8 mouse cellular contexts compared by ENCODE assay signal in the genomic region with DNA sequence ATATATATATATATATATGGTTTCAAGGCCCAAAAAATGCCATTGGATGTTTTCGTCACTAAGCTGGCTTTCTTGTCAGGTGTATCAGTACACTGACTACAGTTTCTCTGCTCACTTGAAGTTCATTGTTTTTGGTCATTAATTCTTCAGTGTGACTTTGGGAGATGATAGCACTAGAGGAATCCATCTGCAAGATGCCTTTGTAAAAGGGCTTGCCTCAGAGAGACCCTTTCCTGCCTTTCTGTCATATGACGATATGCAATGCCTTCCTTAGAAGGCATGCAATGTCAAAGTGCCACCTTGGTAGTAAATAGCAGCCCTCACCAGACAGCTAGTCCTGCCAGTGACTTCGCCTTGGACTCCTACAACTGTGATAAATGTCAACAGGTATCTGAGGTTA. TPM values are rescaled to one million over a fixed set of nuclear protein-coding genes. Genes with fewer than 3 reads are reported as not detected.
DNase-seq lines count a peak whose midpoint lies in the region; ATAC-seq and TF ChIP-seq lines count a peak whose summit lies in the region.

No protein-coding gene starts in this region.

- no peak overlapping the region for H3K9ac ChIP-seq in lung, embryonic 14.5 days
- no peak overlapping the region for H3K9ac ChIP-seq in neural tube, embryonic 14.5 days (replicated peaks; ENCODE audit: low read depth, low read length)

- H3K27ac ChIP-seq in lung, embryonic 14.5 days (ENCODE audit: low read depth) = peak overlapping the region; percentile 22; the same call in 1 of the 2 replicates
- H3K27ac ChIP-seq in limb, embryonic 10.5 days = peak overlapping the region; percentile 94
- H3K27ac ChIP-seq in neural tube, embryonic 14.5 days (ENCODE audit: low read depth, low read length) = no peak overlapping the region

- peaks cover 13% of the 10 kb centered on the region for H3K36me3 ChIP-seq in lung, embryonic 14.5 days (ENCODE audit: insufficient read depth)
- H3K36me3 ChIP-seq in erythroblast, embryonic 14.5 days (ENCODE audit: control insufficient read depth) = peaks cover 21% of the 10 kb centered on the region
- H3K36me3 ChIP-seq in limb, embryonic 10.5 days = peaks cover 18% of the 10 kb centered on the region
- H3K36me3 ChIP-seq in neural tube, embryonic 14.5 days (ENCODE audit: control insufficient read depth, insufficient read depth, low read length) = 0 out of 2 replicates have a peak, but pooled peaks cover 5% of the 10 kb centered on the region

- TF ChIP-seq POLR2A in lung, adult 2 months (IDR thresholded peaks at IDR 0.05; ENCODE audit: borderline replicate concordance, extremely low read depth, low read depth, low read length) = no peak

- peak overlapping the region; percentile 57 for H3K4me2 ChIP-seq in lung, embryonic 14.5 days
- H3K4me2 ChIP-seq in neural tube, embryonic 14.5 days (ENCODE audit: low read depth, low read length) = peak overlapping the region; percentile 82

- peak overlapping the region; percentile 97 for H3K4me3 ChIP-seq in lung, embryonic 14.5 days (ENCODE audit: low read depth, low read length)
- no peak overlapping the region for H3K4me3 ChIP-seq in lung, adult 2 months (replicated peaks; ENCODE audit: extremely low read depth, low read depth, low read length)
- peak overlapping the region; percentile 84 for H3K4me3 ChIP-seq in erythroblast, embryonic 14.5 days (replicated peaks)
- H3K4me3 ChIP-seq in limb, embryonic 10.5 days = peak overlapping the region; percentile 99
- H3K4me3 ChIP-seq in neural tube, embryonic 14.5 days (ENCODE audit: low read depth, low read length) = peak overlapping the region; percentile 60; the same call in 1 of the 2 replicates

- H3K9me3 ChIP-seq in lung, embryonic 14.5 days (ENCODE audit: low read depth, low read length) = no peaks in the 10 kb centered on the region
- no peaks in the 10 kb centered on the region for H3K9me3 ChIP-seq in erythroblast, embryonic 14.5 days (ENCODE audit: control insufficient read depth, low read length)
- H3K9me3 ChIP-seq in limb, embryonic 10.5 days (replicated peaks) = no peaks in the 10 kb centered on the region
- no peaks in the 10 kb centered on the region for H3K9me3 ChIP-seq in neural tube, embryonic 14.5 days (ENCODE audit: control insufficient read depth, low read length)

- H3K27me3 ChIP-seq in lung, embryonic 14.5 days (ENCODE audit: insufficient read depth, low read length) = no peaks in the 10 kb centered on the region
- no peaks in the 10 kb centered on the region for H3K27me3 ChIP-seq in erythroblast, embryonic 14.5 days (ENCODE audit: control insufficient read depth)
- peaks cover 18% of the 10 kb centered on the region for H3K27me3 ChIP-seq in limb, embryonic 10.5 days (ENCODE audit: low read depth, poor library complexity, severe bottlenecking)
- no peaks in the 10 kb centered on the region for H3K27me3 ChIP-seq in neural tube, embryonic 14.5 days (ENCODE audit: control insufficient read depth, insufficient read depth, low read length)

- no peak for ATAC-seq in lung, embryonic 14.5 days (ENCODE audit: insufficient read depth)
- no peak for ATAC-seq in neural tube, embryonic 14.5 days (ENCODE audit: low read depth)

- peak; percentile 15 for DNase-seq in lung, embryonic 14.5 days
- DNase-seq in lung, adult 2 months = no peak
- DNase-seq in limb, embryonic 10.5 days (ENCODE audit: low spot score) = no peak
- DNase-seq in layer of hippocampus, postnatal 36 days = no peak
- no peak for DNase-seq in right cerebral cortex, postnatal 25 days
- no peak for DNase-seq in urinary bladder, adult 2 months (ENCODE audit: low spot score)

- WGBS in lung, embryonic 14.5 days = 63% methylated on average over 3 of the region's 3 CpGs
- WGBS in lung, adult 2 months = 67% methylated on average over 3 of the region's 3 CpGs
- WGBS in limb, embryonic 10.5 days = 70% methylated on average over 3 of the region's 3 CpGs
- WGBS in neural tube, embryonic 14.5 days = 68% methylated on average over 3 of the region's 3 CpGs

- no peak for TF ChIP-seq CTCF in lung, embryonic 14.5 days (IDR thresholded peaks at IDR 0.05; ENCODE audit: low read depth)
- TF ChIP-seq CTCF in lung, adult 2 months (IDR thresholded peaks at IDR 0.05; ENCODE audit: insufficient read depth, low read length) = no peak

- peaks cover 8% of the 10 kb centered on the region for H3K4me1 ChIP-seq in lung, embryonic 14.5 days (ENCODE audit: insufficient read depth)
- peaks cover 7% of the 10 kb centered on the region for H3K4me1 ChIP-seq in lung, adult 2 months (ENCODE audit: control insufficient read depth, insufficient read depth, low read length)
- peaks cover 60% of the 10 kb centered on the region for H3K4me1 ChIP-seq in erythroblast, embryonic 14.5 days (ENCODE audit: control insufficient read depth)
- peaks cover 18% of the 10 kb centered on the region for H3K4me1 ChIP-seq in limb, embryonic 10.5 days
- H3K4me1 ChIP-seq in neural tube, embryonic 14.5 days (ENCODE audit: control insufficient read depth, insufficient read depth, low read length) = peaks cover 12% of the 10 kb centered on the region

RNA-seq across cellular contexts. Expression of a gene that starts 0.6 kb away (rescaled TPM):
- 437 and 440 TPM in 2 replicates for polyA plus RNA-seq in lung, embryonic 14.5 days (2014; fragmentation: Nextera tagmentation; extraction: Ambion mirVana)
- 127 and 179 TPM in 2 replicates for polyA plus RNA-seq in lung, adult 2 months (2012; rRNA removed)
- 1.2 and 1.4 TPM in 2 replicates for polyA plus RNA-seq in erythroblast, embryonic 14.5 days (2012)
- polyA plus RNA-seq in limb, embryonic 10.5 days (2016; fragmentation: Nextera tagmentation; extraction: Ambion mirVana) = 324 and 340 TPM in 2 replicates
- polyA plus RNA-seq in neural tube, embryonic 14.5 days (2014; fragmentation: Nextera tagmentation; extraction: Ambion mirVana) = 288 and 309 TPM in 2 replicates
- 100 to 1,000 TPM; 185 to 192 TPM for total RNA-seq in layer of hippocampus, postnatal 36 days (2021)
- polyA plus RNA-seq in urinary bladder, adult 2 months (2012; rRNA removed) = 164 and 173 TPM in 2 replicates

RNA-seq across cellular contexts. Expression of a gene that starts 38.6 kb away (rescaled TPM):
- polyA plus RNA-seq in lung, embryonic 14.5 days (2014; fragmentation: Nextera tagmentation; extraction: Ambion mirVana) = 216 and 218 TPM in 2 replicates
- 160 and 241 TPM in 2 replicates for polyA plus RNA-seq in lung, adult 2 months (2012; rRNA removed)
- 2.7 and 3.9 TPM in 2 replicates for polyA plus RNA-seq in erythroblast, embryonic 14.5 days (2012)
- 206 and 208 TPM in 2 replicates for polyA plus RNA-seq in limb, embryonic 10.5 days (2016; fragmentation: Nextera tagmentation; extraction: Ambion mirVana)
- polyA plus RNA-seq in neural tube, embryonic 14.5 days (2014; fragmentation: Nextera tagmentation; extraction: Ambion mirVana) = 388 and 401 TPM in 2 replicates
- 100 to 1,000 TPM; 312 to 316 TPM for total RNA-seq in layer of hippocampus, postnatal 36 days (2021)
- polyA plus RNA-seq in urinary bladder, adult 2 months (2012; rRNA removed) = 400 and 428 TPM in 2 replicates

Comparison
In these comparisons a context has a peak if more than half of its experiments do, and no peak if none do; other contexts are left out.
1. RNA of a gene that starts 0.6 kb away (polyA plus RNA-seq): 437 to 440 TPM in lung, embryonic 14.5 days, 324 to 340 TPM in limb, embryonic 10.5 days, 288 to 309 TPM in neural tube, embryonic 14.5 days, 127 to 179 TPM in lung, adult 2 months and 164 to 173 TPM in urinary bladder, adult 2 months; 1.2 to 1.4 TPM in erythroblast, embryonic 14.5 days; every median in the first group is over 10 times any median in the second.
2. RNA of a gene that starts 38.6 kb away (polyA plus RNA-seq): 388 to 401 TPM in neural tube, embryonic 14.5 days, 400 to 428 TPM in urinary bladder, adult 2 months, 160 to 241 TPM in lung, adult 2 months, 216 to 218 TPM in lung, embryonic 14.5 days and 206 to 208 TPM in limb, embryonic 10.5 days; 2.7 to 3.9 TPM in erythroblast, embryonic 14.5 days; every median in the first group is over 10 times any median in the second.